Mouse (Mus musculus) frontal cortex, adult (tissue): ENCODE measurements around the gene Fgr.

Source experiments
- ATAC-seq: cut with Nextera tagmentation; 2 replicates; pipeline ENCODE4 v1.9.2; 2017; ENCODE audit warnings: mild to moderate bottlenecking, moderate library complexity, mixed read lengths; ENCODE audit not compliant: low TSS enrichment

The Fgr gene

DNA sequence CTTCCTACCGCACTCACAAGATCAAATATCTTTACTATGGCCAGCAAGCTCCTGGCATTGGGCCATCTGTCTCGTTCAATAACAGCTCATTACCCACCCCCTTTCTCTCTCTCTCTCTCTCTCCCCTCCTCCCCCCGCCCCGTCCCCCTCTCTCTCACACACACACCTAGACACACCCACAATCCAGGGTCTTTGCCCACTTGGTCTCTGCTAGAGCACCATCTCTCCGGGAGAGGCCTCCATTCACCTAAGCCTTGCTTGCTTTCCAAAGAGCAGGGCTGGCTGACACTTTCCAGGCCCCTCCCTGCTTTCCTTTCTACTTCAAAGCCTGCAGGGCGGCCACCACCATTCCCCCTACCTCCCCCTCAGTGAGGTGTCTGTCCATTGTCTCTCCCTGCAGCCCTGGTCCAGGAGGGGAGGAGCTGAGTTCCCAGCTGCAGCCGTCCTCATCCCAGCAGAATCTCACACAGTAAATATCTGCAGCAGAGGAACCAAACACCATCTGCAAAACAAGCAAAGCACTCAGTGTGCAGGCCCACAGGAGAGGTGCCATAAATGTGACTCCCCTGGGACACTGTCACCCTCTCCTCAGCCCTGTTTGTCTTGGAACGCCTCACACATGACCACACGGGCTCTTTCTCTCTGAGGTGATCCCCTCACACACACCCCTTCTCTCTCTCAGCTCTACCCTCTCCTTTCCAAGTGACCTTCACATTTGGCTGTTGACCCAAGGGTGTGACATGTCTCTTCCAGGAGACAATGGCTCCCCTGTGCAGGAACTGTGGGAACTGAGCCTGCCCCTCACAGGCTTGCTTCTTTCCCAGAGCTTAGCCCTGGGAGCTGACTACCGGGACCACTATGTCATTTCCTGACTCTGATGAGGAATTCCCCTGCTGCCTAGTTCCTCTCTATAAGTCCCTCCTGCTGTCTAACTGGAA is 14.9 kb upstream of the Fgr start:
- ATAC-seq = peak; percentile 62; the same call in 1 of the 2 replicates

DNA sequence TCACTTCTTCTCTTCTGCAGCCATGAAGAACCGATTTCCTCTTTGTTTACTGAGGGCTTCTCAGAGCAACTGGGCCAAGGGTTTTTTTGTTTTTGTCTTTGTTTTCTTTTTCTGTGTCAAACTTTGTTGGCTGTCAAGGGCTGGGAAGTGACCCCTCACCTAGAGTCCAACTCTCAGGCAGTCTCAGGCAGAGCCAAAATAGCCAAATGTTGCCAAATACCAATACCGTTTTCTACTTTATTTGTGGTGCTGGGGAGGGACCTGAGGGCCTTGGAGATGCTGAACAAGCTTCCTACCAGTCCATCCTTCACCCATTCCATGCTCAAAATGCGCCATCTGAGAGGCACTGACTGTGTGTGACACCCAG is 14.2 kb upstream of the Fgr start:
- no peak for ATAC-seq

DNA sequence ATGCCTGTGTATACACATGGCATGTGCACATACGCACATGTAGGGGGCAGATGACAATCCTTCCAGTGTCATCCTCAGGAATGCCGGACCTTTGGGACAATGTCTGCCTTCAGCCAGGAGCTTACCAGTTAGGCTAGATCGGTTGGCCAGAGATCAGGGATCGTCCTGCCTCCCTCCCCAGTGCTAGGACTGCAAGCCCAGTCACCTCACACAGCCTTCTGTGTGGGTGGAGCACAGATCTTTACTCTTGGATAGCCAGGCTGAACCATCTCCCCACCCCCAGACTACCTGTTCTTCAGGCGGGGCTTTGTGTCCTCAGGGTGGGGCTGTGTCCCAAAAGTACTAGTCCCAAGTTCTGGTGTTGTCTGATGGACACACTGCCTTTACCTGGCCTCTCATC is 13.6 kb upstream of the Fgr start:
- ATAC-seq = no peak

DNA sequence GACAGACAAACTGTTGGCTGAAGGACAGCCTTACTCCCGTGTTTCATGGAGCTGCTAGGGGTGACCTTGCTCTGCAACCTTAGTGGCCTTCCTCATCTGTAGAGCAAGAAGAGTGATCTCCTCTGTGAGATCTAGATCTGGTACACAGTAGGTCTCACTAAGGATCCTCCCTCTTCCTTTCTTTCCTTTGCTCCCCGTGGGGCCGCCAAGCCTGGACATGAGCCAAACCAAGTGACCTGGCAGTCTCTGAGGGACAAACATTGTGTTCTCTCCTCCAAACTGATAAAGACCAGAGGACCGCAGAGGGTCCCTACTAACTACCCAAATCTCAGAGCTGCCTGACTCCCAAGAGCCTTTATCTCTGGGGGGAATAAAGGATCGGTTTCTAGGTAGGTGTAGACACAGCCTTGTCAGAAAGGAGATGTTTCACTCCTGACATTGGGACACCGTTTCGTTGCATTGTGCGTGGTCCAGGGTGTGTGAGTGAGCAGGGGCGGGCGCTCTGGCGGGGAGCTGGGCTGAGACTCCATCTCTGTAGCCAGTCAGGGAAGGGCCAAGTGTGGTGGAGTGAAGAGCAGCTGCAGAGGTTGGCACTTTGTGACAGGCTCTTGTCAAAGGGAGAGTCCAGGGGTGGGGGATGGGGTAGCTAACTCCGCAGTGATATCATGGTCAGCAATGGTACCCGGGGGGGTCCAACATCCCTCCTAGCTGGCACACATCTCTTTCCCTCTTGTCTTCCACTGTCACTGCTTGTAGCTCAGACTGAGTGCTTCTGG is 12.8 kb upstream of the Fgr start:
- ATAC-seq = no peak; the same call in 1 of the 2 replicates

DNA sequence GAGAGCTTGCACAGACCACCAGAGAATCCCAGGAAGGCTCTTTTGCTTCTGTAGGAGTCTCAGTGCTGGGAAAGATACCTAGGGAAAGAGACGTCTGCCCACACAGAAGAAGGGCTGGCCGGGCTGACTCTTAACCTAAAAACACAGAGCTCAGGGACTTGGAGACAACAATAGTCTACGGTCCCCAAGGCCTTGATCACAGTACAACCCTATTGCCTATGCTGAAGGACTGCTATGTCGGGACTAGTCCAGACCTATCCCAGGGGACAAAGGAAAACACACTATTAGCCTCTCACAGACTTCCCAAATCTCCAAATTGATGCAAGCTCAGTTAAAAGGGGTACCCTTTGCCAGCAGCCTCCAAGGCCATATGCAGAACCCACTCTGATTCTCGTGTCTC is 12.0 kb upstream of the Fgr start:
- no peak for ATAC-seq

DNA sequence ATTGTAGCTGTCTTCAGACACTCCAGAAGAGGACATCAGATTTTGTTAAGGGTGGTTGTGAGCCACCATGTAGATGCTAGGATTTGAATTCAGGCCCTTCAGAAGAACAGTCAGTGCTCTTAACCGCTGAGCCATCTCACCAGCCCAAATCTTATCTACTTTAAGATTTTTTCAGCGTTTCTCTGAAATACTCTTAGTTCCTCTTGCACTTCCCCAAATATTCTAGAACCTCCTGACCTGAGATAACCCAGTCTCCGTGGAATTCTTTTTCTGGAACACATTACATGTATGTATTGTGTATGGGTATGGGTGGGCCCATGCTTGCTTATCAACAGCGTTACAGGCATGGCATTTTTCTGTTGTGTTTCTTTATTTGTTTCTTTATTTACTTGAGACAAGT is 11.3 kb upstream of the Fgr start:
- no peak for ATAC-seq

DNA sequence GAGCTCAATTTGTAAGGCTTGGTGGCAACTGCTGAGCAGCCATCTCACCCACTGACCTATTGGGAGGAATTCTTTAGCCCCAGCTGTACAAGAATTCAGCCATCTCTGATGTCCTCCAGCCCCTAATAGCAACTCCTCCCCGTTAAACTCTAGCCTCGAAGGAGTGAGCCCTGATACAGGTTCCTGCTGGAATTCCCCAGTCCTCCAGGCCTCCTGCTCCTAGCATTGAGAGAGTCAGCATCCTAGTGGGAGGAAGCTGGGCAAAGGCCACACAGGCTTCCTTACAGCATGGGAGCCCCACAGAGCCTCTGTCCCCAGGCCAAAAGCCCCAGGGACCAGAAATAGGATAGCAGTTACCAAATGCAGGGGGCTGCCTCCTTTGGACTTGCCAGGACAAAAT is 10.5 kb upstream of the Fgr start:
- no peak for ATAC-seq

DNA sequence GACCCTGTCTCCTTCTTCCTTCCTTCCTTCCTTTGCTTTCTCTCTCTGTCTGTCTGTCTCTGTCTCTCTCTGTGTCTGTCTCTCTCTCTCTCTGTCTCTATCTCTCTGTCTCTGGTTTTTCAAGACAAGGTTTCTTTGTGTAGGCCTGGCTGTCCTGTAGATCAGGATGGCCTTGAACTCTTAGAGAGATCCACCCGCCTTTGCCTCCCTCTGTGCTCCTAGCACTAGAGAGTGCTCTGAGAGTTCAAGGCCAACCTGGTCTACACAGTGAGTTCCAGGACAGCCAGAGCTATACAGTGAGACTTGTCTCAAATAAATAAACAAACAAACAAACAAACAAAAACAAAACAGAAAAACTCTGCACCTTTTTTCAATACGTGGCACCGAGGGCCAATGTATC is 9.8 kb upstream of the Fgr start:
- ATAC-seq = no peak

DNA sequence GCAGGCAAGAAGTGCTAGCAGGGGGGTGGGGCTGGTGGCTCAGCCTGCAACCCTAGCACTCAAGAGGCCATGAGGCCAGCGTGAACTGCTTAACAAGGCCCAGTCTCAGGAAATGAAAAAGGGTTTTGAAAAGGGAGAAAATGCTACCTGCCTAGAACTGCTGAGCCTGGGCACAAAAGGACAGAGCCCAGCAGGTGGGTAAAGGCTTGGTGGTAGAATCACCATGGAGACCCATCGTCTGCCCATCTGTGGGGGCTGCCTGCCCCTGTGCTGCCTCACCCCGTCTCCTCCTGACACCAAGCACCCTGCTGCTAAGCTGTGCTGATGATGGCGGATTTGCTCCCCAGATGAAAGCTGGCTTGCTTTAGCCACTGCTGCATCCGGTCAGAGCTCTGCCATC is 9.4 kb upstream of the Fgr start:
- ATAC-seq = no peak

DNA sequence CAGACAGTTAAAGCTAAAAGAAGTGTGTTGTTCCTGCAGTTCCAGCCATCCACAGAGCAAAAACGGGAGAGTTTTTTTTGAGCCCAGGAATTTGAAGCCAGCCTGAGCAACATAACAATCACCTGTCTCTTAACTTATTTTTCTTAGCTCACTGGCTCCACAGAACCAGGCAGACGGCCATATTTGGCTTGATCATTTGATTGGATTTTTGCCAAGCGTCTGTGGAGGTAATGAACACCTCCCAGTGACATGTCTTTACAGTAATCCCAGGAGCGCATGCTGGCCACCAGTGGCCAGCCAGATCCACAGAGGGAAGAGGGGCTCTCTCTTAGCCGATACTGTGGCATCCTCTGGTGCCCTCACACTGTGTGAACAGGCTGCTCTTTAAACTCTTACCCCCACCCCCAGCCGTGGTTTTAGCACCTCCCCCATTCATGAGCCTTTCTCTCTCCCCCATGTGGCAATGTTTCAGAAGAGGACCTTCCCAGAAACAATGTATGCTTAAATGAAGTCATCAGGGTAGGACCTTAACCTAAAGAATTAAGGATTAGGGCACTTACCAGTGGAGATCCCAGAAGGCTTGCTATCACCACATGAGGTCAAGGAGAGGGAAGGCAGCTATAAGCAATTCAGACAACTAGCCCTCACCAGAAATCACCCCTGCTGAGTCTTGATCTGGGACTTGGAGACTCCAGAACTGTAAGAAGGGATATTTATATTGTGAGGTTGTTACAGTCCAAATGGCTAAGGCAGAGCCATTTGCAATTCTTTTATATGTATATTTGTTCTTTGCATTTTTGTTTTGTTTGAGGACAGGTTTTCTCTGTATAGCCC is 5.6 kb upstream of the Fgr start:
- no peak for ATAC-seq

DNA sequence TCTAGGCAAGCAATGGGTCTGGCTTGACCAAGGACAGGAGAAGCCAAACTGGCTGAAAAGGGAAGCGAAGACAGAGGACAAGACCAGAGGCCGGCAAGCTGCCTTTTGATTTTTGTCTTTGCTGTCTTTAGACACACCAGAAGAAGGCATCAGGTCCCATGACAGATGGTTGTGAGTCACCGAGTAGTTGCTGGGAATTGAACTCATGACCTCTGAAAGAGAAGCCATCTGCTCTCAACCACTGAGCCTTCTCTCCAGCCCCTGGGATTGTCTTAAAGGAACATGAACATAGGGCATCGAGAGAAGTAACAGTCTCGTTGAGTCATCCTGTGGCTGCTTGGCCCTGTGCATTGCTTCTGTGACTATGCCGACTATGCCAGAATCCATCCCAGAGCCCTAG is 2.3 kb upstream of the Fgr start:
- ATAC-seq = no peak

DNA sequence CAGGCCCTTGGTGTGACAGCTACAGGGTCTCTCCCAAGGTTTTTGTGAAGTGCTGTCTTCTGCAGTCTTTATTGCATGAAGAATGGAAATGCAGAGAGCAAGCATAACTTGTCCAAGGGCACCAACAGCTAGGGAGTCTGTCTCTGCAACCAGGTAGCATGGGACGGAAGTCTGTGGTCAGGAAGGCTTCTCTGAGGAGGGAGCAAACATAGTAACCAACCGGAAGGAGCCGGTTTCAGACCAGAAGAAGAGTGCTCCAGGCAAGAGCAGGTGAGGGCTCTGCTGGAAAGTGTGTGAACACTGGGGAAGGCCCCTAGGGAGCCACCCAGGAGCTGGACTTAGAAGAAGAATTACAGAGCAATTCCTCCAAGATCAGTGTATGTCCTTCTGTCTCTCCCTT is 1.8 kb upstream of the Fgr start:
- ATAC-seq = no peak

DNA sequence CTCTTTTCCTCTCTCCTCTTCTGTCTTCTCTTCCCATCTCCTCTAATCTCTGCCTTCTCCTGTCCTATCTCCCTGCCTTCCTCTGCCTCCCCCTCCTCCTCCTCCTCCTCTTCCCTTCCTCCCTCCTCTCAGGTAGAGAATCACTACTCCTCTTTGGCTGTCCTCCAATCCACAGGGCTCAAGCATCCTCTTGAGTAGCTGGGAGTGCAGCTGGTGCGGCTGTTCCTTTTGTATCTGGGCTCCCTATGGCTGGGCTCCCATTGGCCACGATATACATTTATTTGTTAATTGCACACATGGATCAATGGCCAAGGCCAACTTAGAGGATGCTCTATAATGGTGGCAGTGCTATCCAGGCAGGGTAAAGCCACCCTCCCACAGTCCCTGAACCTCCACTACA is 1.3 kb upstream of the Fgr start:
- no peak for ATAC-seq

DNA sequence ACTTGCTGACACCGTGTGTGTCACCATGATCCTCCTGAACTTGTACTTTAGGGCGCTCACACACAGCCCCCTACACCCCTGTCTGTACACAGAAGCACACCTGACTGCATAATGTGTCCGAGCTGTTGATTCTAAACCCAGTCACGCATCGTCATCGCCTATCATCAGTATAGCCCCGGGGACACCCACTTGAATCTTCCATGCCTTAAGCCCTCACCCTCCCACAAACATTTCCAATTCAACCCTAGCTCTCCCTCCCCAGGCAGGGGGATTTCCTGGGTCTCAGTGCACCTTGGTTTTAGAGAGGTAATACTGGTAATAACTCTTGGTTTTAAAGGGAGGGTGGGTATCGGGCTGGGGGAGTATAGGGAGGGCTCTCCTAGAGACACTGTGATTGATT is 709 bp upstream of the Fgr start:
- ATAC-seq = no peak

DNA sequence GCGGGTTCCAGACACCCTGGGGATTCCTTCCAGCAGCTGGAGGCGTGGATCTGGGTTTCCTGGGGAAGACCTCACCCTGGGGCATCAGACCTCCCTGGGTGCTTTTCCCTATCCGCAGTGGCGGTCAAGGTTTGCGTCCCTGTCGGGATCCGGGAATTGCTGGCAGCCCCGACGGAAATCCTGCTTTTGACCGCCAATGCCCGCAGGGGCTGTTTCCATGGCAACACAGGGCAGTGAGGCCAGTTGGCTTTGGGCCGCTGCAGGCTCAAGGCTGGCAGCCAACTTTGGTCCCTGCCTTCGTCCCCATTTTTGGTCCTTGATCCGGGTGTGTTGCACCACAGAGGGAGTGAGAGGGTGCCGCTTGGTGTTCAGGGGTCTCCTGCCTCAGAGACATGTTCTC is 1.0 kb downstream of the Fgr start:
- no peak for ATAC-seq

DNA sequence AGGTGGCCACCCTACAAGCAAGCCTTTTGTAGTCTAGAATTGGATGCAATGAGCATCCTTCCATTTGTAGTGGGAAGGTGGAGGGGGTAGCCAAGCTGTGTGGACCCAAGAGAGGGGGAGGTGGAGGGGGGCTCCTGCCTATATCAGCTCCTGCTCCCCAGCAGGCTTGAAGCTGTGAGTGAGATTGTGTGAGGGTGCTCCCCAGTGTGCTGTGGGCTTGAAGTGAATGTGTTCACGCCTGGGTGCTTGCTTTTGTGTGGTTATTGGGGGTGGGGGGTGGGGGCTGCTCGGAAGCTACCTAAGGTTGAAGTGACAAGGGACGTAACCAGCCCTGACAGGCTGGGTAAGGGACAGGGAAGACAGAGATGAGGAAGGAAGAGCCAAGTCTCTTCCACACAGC is 1.9 kb downstream of the Fgr start:
- no peak for ATAC-seq

DNA sequence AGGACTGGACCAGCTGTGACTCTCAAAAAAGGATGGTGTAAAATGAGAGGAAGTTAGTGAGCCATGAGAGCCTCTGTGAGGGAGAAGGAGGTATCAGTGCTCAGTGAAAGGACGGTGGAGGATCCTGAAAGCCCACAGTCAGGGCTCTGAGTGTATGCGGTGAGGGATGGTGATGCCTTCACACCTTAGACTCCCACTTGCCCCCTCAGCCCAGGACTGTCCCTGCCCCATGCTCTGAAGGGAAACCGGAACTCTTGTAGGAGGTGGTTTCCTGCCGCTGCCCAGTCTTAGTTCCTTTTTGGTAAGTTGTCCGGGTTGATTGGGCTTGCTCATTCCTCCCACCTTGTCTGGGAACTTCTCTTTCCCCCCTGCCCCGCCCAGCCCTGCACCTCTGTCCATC is 2.8 kb downstream of the Fgr start:
- no peak for ATAC-seq

DNA sequence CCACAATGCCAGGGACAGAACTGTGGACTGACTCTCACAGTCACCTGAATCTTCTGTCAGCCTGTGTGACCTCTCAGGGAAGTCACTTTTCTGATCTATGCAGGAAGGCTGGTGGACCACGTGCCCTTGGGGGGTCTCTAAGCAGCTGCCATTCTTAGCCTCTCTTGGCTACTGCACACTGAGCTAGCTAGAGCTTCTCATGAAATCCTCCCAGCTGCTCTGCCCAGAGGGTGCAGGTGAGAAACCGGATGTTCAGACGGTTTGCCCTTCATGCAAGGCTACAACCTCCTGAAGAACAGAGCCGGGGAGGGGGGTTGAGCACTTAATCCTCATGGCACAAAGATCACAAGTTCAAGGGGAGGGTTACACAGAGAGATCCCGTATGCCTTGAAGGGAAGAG is 3.7 kb downstream of the Fgr start:
- ATAC-seq = no peak

DNA sequence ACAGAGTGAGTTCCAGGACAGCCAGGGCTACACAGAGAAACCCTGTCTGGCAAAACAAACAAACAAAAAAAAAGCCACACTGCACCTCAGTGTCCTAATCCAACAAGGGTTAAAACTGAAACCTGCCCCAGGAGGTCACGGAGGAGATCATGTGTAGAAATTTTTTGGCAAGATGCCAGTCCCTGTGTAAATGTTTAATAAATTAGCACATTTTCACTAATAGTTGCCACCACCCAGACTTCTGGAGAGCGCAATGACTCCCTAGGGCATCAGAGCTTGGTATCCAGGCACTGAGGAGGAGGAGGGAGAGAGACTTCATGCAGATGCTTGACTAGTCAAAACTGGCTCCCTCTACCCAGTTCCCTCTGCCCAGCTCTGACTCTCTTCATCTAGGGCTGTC is 5.3 kb downstream of the Fgr start:
- ATAC-seq = no peak

DNA sequence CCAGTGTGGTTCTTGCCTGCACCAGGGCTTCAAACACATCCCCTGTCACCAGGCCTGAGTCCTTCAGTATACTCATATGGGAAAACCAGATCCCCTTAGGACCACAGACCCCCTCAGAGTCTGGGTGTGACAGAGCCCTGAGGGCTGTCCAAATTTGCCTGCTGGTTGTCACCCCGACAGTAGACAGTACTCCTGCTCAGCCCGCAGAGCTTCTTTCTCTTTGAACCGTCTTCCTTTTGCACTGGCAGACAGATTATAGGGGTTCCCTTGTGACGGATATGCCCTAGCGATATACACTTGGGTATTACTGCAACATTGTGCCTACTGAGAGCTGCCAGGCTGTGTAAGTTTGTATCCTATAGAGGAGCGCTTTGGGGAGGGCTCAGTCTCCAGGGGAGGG is 7.7 kb downstream of the Fgr start:
- no peak for ATAC-seq

DNA sequence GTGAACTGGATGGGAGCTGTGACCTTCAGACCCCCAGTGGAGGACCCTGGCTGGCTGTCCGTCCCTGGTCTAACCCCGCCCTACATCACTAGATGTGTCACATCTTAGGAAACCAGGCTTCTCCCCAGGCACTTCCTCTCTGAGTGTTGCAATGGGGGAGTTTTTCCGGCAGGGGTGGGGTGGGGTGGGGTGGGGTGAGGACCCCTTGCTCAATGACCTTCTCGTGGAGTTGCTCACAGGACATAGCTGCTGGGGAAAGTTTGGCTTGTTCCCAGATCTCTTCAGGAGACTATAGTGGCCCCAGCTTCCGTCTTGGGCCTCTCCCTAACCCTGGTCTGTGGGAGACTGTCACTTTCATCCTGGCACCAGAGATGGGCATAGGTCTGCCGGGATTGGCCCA is 9.1 kb downstream of the Fgr start:
- no peak for ATAC-seq
